Mouse (Mus musculus) myocyte (in vitro differentiated cells): ENCODE data around the gene Rnh1. TPM values are rescaled to one million over a fixed set of nuclear protein-coding genes. Genes with fewer than 3 reads are reported as not detected.

Experiments used
- H3K27me3 ChIP-seq: one replicate; pipeline ENCODE4 v1.6.1; 2011; ENCODE audit not compliant: control insufficient read depth, insufficient read depth, insufficient read length
- H3K36me3 ChIP-seq: one replicate; pipeline ENCODE4 v1.6.1; 2011; ENCODE audit not compliant: control insufficient read depth, insufficient read depth
- H3K4me2 ChIP-seq: one replicate; pipeline ENCODE4 v1.6.1; 2011; ENCODE audit warnings: low read depth, control low read depth
- H3K4me3 ChIP-seq: one replicate; pipeline ENCODE4 v1.5.1; 2011; ENCODE audit warnings: mild to moderate bottlenecking, control low read depth, moderate library complexity
- H3K79me2 ChIP-seq: one replicate; pipeline ENCODE4 v1.6.1; 2011; ENCODE audit not compliant: control insufficient read depth, insufficient read depth
- H3ac ChIP-seq: one replicate; pipeline ENCODE4 v1.6.1; 2011; ENCODE audit not compliant: control insufficient read depth, insufficient read length
- CEBPB ChIP-seq: IDR thresholded peaks from 2 replicates; pipeline ENCODE4 v1.6.1; 2011; ENCODE audit warnings: mild to moderate bottlenecking, moderate library complexity; ENCODE audit not compliant: poor library complexity, insufficient read depth, severe bottlenecking
- E2F4 ChIP-seq: IDR thresholded peaks from one replicate; pipeline ENCODE4 v1.6.1; 2011; ENCODE audit warnings: mild to moderate bottlenecking, control low read depth, moderate library complexity; ENCODE audit not compliant: insufficient read depth
- MAX ChIP-seq: IDR thresholded peaks from one replicate; pipeline ENCODE4 v1.6.1; 2011; ENCODE audit warnings: low read depth, mild to moderate bottlenecking, control low read depth
- MYOD1 ChIP-seq, 3 experiments: IDR thresholded peaks; one replicate each; pipeline ENCODE4 v1.6.1; 2011; ENCODE audit warnings: control low read depth in 2 of 3, low read depth in 2 of 3, mild to moderate bottlenecking in 2 of 3, moderate library complexity in 1 of 3; ENCODE audit not compliant: insufficient read length in 2 of 3, control insufficient read depth in 1 of 3
- MYOG ChIP-seq, 3 experiments: IDR thresholded peaks; one replicate each; pipeline ENCODE4 v1.6.1; 2011; ENCODE audit warnings: control low read depth in 2 of 3, low read depth in 2 of 3, mild to moderate bottlenecking in 2 of 3; ENCODE audit not compliant: insufficient read length in 2 of 3, control insufficient read depth in 1 of 3, insufficient read depth in 1 of 3
- POLR2A ChIP-seq: IDR thresholded peaks from one replicate; pipeline ENCODE4 v1.6.1; 2011; ENCODE audit warnings: low read depth, mild to moderate bottlenecking, control low read depth, moderate library complexity; ENCODE audit not compliant: insufficient read length
- POLR2AphosphoS2 ChIP-seq: IDR thresholded peaks from one replicate; pipeline ENCODE4 v1.6.1; 2011; ENCODE audit warnings: low read depth, control low read depth; ENCODE audit not compliant: insufficient read length
- REST ChIP-seq: IDR thresholded peaks from one replicate; pipeline ENCODE4 v1.6.1; 2011; ENCODE audit warnings: mild to moderate bottlenecking, control low read depth, moderate library complexity; ENCODE audit not compliant: insufficient read depth, insufficient read length
- TCF12 ChIP-seq: IDR thresholded peaks from one replicate; pipeline ENCODE4 v1.6.1; 2011; ENCODE audit warnings: mild to moderate bottlenecking, control low read depth; ENCODE audit not compliant: poor library complexity, insufficient read depth, severe bottlenecking
- TCF3 ChIP-seq: IDR thresholded peaks from one replicate; pipeline ENCODE4 v1.6.1; 2011; ENCODE audit warnings: low read depth, control low read depth; ENCODE audit not compliant: insufficient read length
- USF1 ChIP-seq: IDR thresholded peaks from one replicate; pipeline ENCODE4 v1.6.1; 2011; ENCODE audit warnings: low read depth, mild to moderate bottlenecking, control low read depth, moderate library complexity
- polyA plus RNA-seq: library from polyadenylated mRNA; unstranded; fragments of >200 nt; fragmentation: generic; extraction: Trizol; gene quantifications from one replicate; pipeline ENCODE4 v1.2.1, GENCODE M21; 2012; ENCODE audit warnings: missing spikeins

The Rnh1 gene
- polyA plus RNA-seq, 1 experiment: 276 TPM

- Histone ChIP-seq H3K4me2 (peak overlapping the region; percentile 75), H3ac (peak overlapping the region; percentile 82), H3K27me3 (no peaks in the 10 kb centered on the region), H3K4me3 (peak overlapping the region; percentile 47), H3K36me3 (peaks cover 18% of the 10 kb centered on the region), H3K79me2 (peaks cover 9% of the 10 kb centered on the region)
- TF ChIP-seq MYOG (IDR thresholded peaks at IDR 0.05; ENCODE audit: control insufficient read depth in 1 of 3, insufficient read depth in 1 of 3, insufficient read length in 2 of 3, low read depth in 2 of 3): no peak
- TF ChIP-seq MYOD1 (IDR thresholded peaks at IDR 0.05; ENCODE audit: control insufficient read depth in 1 of 3, insufficient read length in 2 of 3, low read depth in 2 of 3): peak in 1 of 3 experiments; percentile 11
- TF ChIP-seq REST: no peak
Measured at GRCm38 (mm10) chr7:141193348-141193856, 20.7 kb upstream of the Rnh1 start.

DNA sequence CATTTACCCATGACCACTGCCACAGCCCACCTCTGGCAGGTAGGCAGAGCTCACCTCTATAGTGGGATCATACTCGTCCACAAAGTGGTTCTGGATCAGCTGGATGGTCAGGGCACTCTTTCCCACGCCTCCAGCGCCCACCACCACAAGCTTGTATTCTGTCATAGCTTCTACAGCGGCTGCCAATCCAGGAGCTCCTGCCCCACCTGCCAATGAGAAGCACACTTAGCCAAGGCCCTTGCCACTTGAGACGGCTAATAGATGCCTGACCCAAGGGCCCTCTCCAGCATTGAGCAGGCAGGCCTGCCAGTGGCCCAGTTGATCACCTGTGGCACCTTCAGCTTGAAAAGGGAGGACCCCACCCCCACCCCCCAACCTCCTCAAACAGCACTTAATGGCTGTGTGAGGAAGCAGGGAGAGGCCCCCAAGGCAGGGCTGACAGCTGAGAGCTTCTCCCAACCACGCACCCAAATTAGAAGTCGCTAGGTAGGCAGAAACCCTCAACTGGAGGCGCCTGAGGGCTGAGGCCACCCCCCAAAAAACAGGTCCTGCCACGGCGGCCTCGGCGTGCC, 20.2 kb upstream of the Rnh1 start:
- peaks cover 18% of the 10 kb centered on the region for H3K36me3 ChIP-seq
- peaks cover 9% of the 10 kb centered on the region for H3K79me2 ChIP-seq
- peak overlapping the region; percentile 82 for H3ac ChIP-seq
- no peak for TF ChIP-seq MYOG (IDR thresholded peaks at IDR 0.05; ENCODE audit: control insufficient read depth in 1 of 3, insufficient read depth in 1 of 3, insufficient read length in 2 of 3, low read depth in 2 of 3)
- H3K4me3 ChIP-seq: peak overlapping the region; percentile 47
- no peaks in the 10 kb centered on the region for H3K27me3 ChIP-seq
- H3K4me2 ChIP-seq: peak overlapping the region; percentile 75

DNA sequence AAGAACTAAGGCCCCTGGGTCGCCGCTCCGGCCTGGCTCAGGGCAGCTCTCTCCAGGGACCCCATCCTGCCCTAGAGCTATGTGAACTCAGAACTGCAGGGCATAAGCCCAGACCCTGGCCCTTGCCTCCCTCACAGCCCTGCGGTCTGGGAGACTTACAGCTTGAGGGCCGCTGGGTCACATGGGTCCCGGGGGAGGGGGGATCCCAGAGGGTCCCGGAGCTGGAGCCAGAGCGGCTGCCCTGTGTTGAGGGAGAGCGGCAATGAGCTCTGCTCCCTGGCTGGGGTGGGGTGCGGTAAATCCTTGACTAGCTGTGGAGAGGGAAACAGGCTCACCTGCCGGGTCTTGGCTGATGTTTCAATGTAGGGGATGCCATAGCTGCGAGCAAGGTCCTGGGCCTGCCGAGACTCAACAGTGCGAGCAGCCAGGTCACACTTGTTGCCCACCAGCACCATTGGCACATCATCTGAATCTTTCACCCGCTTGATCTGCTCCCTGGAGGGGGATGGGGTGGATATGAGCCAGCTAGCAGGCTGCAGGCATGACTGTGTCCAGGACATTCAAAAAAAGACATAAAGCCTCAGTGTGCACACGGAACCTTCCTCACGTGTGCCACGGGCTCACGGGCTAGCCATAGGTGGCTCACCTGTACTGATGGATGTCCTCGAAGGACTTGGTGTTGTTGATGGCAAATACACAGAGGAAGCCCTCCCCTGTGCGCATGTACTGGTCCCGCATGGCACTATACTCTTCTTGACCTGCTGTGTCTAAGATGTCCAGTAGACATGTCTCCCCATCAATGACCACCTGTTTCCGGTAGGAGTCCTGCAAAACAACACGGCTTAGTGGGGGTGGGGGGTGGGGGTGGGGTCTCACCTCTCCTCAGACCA, 19.4 kb upstream of the Rnh1 start:
- Histone ChIP-seq H3K4me2 (peak overlapping the region; percentile 75), H3K27me3 (no peaks in the 10 kb centered on the region), H3ac (no peak overlapping the region), H3K36me3 (peaks cover 18% of the 10 kb centered on the region), H3K79me2 (peaks cover 9% of the 10 kb centered on the region), H3K4me3 (peak overlapping the region; percentile 47)
- no peak for TF ChIP-seq REST
- no peak for TF ChIP-seq MYOG (IDR thresholded peaks at IDR 0.05; ENCODE audit: control insufficient read depth in 1 of 3, insufficient read depth in 1 of 3, insufficient read length in 2 of 3, low read depth in 2 of 3)
- TF ChIP-seq POLR2A: no peak
- no peak for TF ChIP-seq MAX
- TF ChIP-seq POLR2AphosphoS2: no peak
- TF ChIP-seq USF1: no peak
- TF ChIP-seq TCF12: no peak

- Histone ChIP-seq H3K27me3 (no peaks in the 10 kb centered on the region), H3K36me3 (peaks cover 18% of the 10 kb centered on the region), H3K4me2 (no peak overlapping the region), H3ac (no peak overlapping the region), H3K79me2 (peaks cover 9% of the 10 kb centered on the region), H3K4me3 (no peak overlapping the region)
- no peak for TF ChIP-seq CEBPB
Measured at GRCm38 (mm10) chr7:141191036-141191435, 18.4 kb upstream of the Rnh1 start.

GRCm38 (mm10) chr7:141190220-141190619, 17.6 kb upstream of the Rnh1 start:
- no peaks in the 10 kb centered on the region for H3K27me3 ChIP-seq
- peaks cover 18% of the 10 kb centered on the region for H3K36me3 ChIP-seq
- TF ChIP-seq E2F4 (no peak), POLR2A (no peak), MYOG (IDR thresholded peaks at IDR 0.05; ENCODE audit: control insufficient read depth in 1 of 3, insufficient read depth in 1 of 3, insufficient read length in 2 of 3, low read depth in 2 of 3) (no peak)
- H3K79me2 ChIP-seq: peaks cover 9% of the 10 kb centered on the region
- H3K4me3 ChIP-seq: no peak overlapping the region
- H3ac ChIP-seq: no peak overlapping the region
- no peak overlapping the region for H3K4me2 ChIP-seq

DNA sequence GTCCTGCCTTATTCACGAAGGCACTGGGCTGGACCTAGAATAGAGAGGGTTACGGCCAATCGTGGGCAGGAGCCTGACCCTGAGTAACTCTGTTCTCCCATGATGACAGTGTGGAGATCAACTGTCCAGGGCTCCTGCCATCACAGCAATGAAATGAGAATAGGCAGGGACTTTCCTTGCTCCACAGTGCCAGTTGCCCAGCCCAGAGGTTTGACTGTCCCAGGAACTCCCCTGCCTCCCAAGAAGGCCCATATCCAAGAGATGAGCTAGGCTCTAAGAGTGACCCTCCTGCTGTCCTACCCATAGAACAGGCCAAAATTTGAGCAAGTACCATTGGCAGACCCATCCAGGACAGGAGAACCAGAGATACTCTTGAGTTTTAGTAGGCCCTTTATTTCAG, 16.1 kb upstream of the Rnh1 start:
- Histone ChIP-seq H3K79me2 (peaks cover 9% of the 10 kb centered on the region), H3K4me3 (no peak overlapping the region), H3K4me2 (no peak overlapping the region), H3ac (no peak overlapping the region), H3K27me3 (no peaks in the 10 kb centered on the region), H3K36me3 (peaks cover 18% of the 10 kb centered on the region)
- no peak for TF ChIP-seq POLR2A
- no peak for TF ChIP-seq REST
- no peak for TF ChIP-seq USF1
- no peak for TF ChIP-seq TCF12
- no peak for TF ChIP-seq CEBPB
- TF ChIP-seq MYOD1 (IDR thresholded peaks at IDR 0.05; ENCODE audit: control insufficient read depth in 1 of 3, insufficient read length in 2 of 3, low read depth in 2 of 3): no peak
- no peak for TF ChIP-seq TCF3
